Mouse (Mus musculus): ENCODE data around the gene Etfbkmt. TPM values are rescaled to one million over a fixed set of nuclear protein-coding genes. Genes with fewer than 3 reads are reported as not detected.
"Not testable (repeated sequence)": the region's sequence is repeated elsewhere in the genome, so short reads cannot be mapped to it uniquely, and the experiment has no call there.

Etfbkmt gene
- polyA plus RNA-seq, 1 experiment from 2014 or later, result 17.3 TPM

- ATAC-seq (ENCODE audit: low read depth), result no peak
- Histone ChIP-seq H3K4me2 (ENCODE audit: low read depth, low read length) (no peak overlapping the region), H3K4me3 (ENCODE audit: low read length) (no peak overlapping the region), H3K36me3 (ENCODE audit: control insufficient read depth, insufficient read depth, low read length) (no peaks in the 10 kb centered on the region), H3K27ac (ENCODE audit: low read length) (no peak overlapping the region), H3K4me1 (replicated peaks; ENCODE audit: control insufficient read depth, insufficient read depth, low read length) (no peaks in the 10 kb centered on the region), H3K9me3 (ENCODE audit: control insufficient read depth, low read length) (no peaks in the 10 kb centered on the region), H3K27me3 (ENCODE audit: control insufficient read depth, insufficient read depth, low read depth, low read length) (no peaks in the 10 kb centered on the region), H3K9ac (ENCODE audit: low read length) (no peak overlapping the region)
- 69% methylated on average over 4 of the region's 4 CpGs for WGBS
Observed at GRCm38 (mm10) chr6:149126675-149127074, 13.0 kb upstream of the Etfbkmt start.

GRCm38 (mm10) chr6:149129870-149130269 is 9.8 kb upstream of the Etfbkmt start, which contains the start of gene Gm10203:
Gene Gm10203 (plus strand): TSS chr6:149130170.
- not testable (repeated sequence) for H3K4me2 ChIP-seq (ENCODE audit: low read depth, low read length); H3K4me3 ChIP-seq (ENCODE audit: low read length); H3K27ac ChIP-seq (ENCODE audit: low read length); H3K9ac ChIP-seq (ENCODE audit: low read length); H3K4me1 ChIP-seq (replicated peaks; ENCODE audit: control insufficient read depth, insufficient read depth, low read length); H3K36me3 ChIP-seq (ENCODE audit: control insufficient read depth, insufficient read depth, low read length); ATAC-seq (ENCODE audit: low read depth); H3K9me3 ChIP-seq (ENCODE audit: control insufficient read depth, low read length); H3K27me3 ChIP-seq (ENCODE audit: control insufficient read depth, insufficient read depth, low read depth, low read length)
- WGBS, result 87% methylated on average over 8 of the region's 8 CpGs

- Histone ChIP-seq H3K27ac (ENCODE audit: low read length) (no peak overlapping the region), H3K4me1 (replicated peaks; ENCODE audit: control insufficient read depth, insufficient read depth, low read length) (no peaks in the 10 kb centered on the region), H3K9me3 (ENCODE audit: control insufficient read depth, low read length) (no peaks in the 10 kb centered on the region), H3K27me3 (ENCODE audit: control insufficient read depth, insufficient read depth, low read depth, low read length) (no peaks in the 10 kb centered on the region), H3K9ac (ENCODE audit: low read length) (no peak overlapping the region), H3K4me3 (ENCODE audit: low read length) (no peak overlapping the region), H3K4me2 (ENCODE audit: low read depth, low read length) (no peak overlapping the region), H3K36me3 (ENCODE audit: control insufficient read depth, insufficient read depth, low read length) (no peaks in the 10 kb centered on the region)
- 26% methylated on average over 3 of the region's 3 CpGs for WGBS
- no peak for ATAC-seq (ENCODE audit: low read depth)
Observed at GRCm38 (mm10) chr6:149131111-149131510, 8.5 kb upstream of the Etfbkmt start.

GRCm38 (mm10) chr6:149132311-149133077 is 7.2 kb upstream of the Etfbkmt start:
- H3K9me3 ChIP-seq (ENCODE audit: control insufficient read depth, low read length), result no peaks in the 10 kb centered on the region
- H3K9ac ChIP-seq (ENCODE audit: low read length), result no peak overlapping the region
- H3K4me1 ChIP-seq (replicated peaks; ENCODE audit: control insufficient read depth, insufficient read depth, low read length), result no peaks in the 10 kb centered on the region
- H3K4me3 ChIP-seq (ENCODE audit: low read length), result no peak overlapping the region
- H3K4me2 ChIP-seq (ENCODE audit: low read depth, low read length), result no peak overlapping the region
- H3K27me3 ChIP-seq (ENCODE audit: control insufficient read depth, insufficient read depth, low read depth, low read length), result no peaks in the 10 kb centered on the region
- 23% methylated on average over 5 of the region's 5 CpGs for WGBS
- 0 out of 2 replicates have a peak, but pooled peaks have one; percentile 67 for ATAC-seq (ENCODE audit: low read depth)
- H3K27ac ChIP-seq (ENCODE audit: low read length), result no peak overlapping the region
- no peaks in the 10 kb centered on the region for H3K36me3 ChIP-seq (ENCODE audit: control insufficient read depth, insufficient read depth, low read length)

- H3K27ac ChIP-seq (ENCODE audit: low read length), result no peak overlapping the region
- H3K9me3 ChIP-seq (ENCODE audit: control insufficient read depth, low read length), result no peaks in the 10 kb centered on the region
- no peak overlapping the region for H3K4me2 ChIP-seq (ENCODE audit: low read depth, low read length)
Observed at GRCm38 (mm10) chr6:149134391-149135150, 5.1 kb upstream of the Etfbkmt start.

GRCm38 (mm10) chr6:149135631-149136030 is 4.0 kb upstream of the Etfbkmt start:
- Histone ChIP-seq H3K4me3 (ENCODE audit: low read length) (no peak overlapping the region), H3K27me3 (ENCODE audit: control insufficient read depth, insufficient read depth, low read depth, low read length) (no peaks in the 10 kb centered on the region), H3K4me1 (replicated peaks; ENCODE audit: control insufficient read depth, insufficient read depth, low read length) (no peaks in the 10 kb centered on the region), H3K27ac (ENCODE audit: low read length) (no peak overlapping the region), H3K9me3 (ENCODE audit: control insufficient read depth, low read length) (no peaks in the 10 kb centered on the region), H3K36me3 (ENCODE audit: control insufficient read depth, insufficient read depth, low read length) (no peaks in the 10 kb centered on the region), H3K9ac (ENCODE audit: low read length) (no peak overlapping the region), H3K4me2 (ENCODE audit: low read depth, low read length) (no peak overlapping the region)
- ATAC-seq (ENCODE audit: low read depth), result no peak
- 69% methylated on average over 6 of the region's 6 CpGs for WGBS

More at GRCm38 (mm10) chr6:149134391-149135150, 5.1 kb upstream of the Etfbkmt start:
- 24% methylated on average over 5 of the region's 5 CpGs for WGBS
- Histone ChIP-seq H3K4me3 (ENCODE audit: low read length) (no peak overlapping the region), H3K9ac (ENCODE audit: low read length) (0 out of 2 replicates have a peak overlapping the region, but pooled peaks have one; percentile 8), H3K36me3 (ENCODE audit: control insufficient read depth, insufficient read depth, low read length) (no peaks in the 10 kb centered on the region), H3K27me3 (ENCODE audit: control insufficient read depth, insufficient read depth, low read depth, low read length) (no peaks in the 10 kb centered on the region), H3K4me1 (replicated peaks; ENCODE audit: control insufficient read depth, insufficient read depth, low read length) (no peaks in the 10 kb centered on the region)
- no peak for ATAC-seq (ENCODE audit: low read depth)

GRCm38 (mm10) chr6:149137936-149138335 is 1.7 kb upstream of the Etfbkmt start:
- Histone ChIP-seq H3K4me2 (ENCODE audit: low read depth, low read length) (no peak overlapping the region), H3K9ac (ENCODE audit: low read length) (no peak overlapping the region), H3K4me3 (ENCODE audit: low read length) (no peak overlapping the region), H3K27me3 (ENCODE audit: control insufficient read depth, insufficient read depth, low read depth, low read length) (no peaks in the 10 kb centered on the region), H3K4me1 (replicated peaks; ENCODE audit: control insufficient read depth, insufficient read depth, low read length) (peaks cover 5% of the 10 kb centered on the region; the same call in 1 of the 2 replicates), H3K9me3 (ENCODE audit: control insufficient read depth, low read length) (no peaks in the 10 kb centered on the region), H3K27ac (ENCODE audit: low read length) (no peak overlapping the region), H3K36me3 (ENCODE audit: control insufficient read depth, insufficient read depth, low read length) (no peaks in the 10 kb centered on the region)
- 44% methylated on average over 2 of the region's 2 CpGs for WGBS
- ATAC-seq (ENCODE audit: low read depth), result no peak

- Histone ChIP-seq H3K4me2 (ENCODE audit: low read depth, low read length) (no peak overlapping the region), H3K4me3 (ENCODE audit: low read length) (no peak overlapping the region), H3K9ac (ENCODE audit: low read length) (no peak overlapping the region), H3K36me3 (ENCODE audit: control insufficient read depth, insufficient read depth, low read length) (peaks cover under 1% of the 10 kb centered on the region; the same call in 1 of the 2 replicates), H3K27ac (ENCODE audit: low read length) (no peak overlapping the region), H3K9me3 (ENCODE audit: control insufficient read depth, low read length) (no peaks in the 10 kb centered on the region), H3K4me1 (replicated peaks; ENCODE audit: control insufficient read depth, insufficient read depth, low read length) (peaks cover 5% of the 10 kb centered on the region; the same call in 1 of the 2 replicates), H3K27me3 (ENCODE audit: control insufficient read depth, insufficient read depth, low read depth, low read length) (no peaks in the 10 kb centered on the region)
- WGBS, result 78% methylated on average over 3 of the region's 3 CpGs
- ATAC-seq (ENCODE audit: low read depth), result no peak
Observed at GRCm38 (mm10) chr6:149139011-149139410, 638 bp upstream of the Etfbkmt start.

All from lung, embryonic 16.5 days (tissue).